Mouse (Mus musculus) megakaryocyte, embryonic 14.5 days (primary cell): ENCODE measurements at regions not wholly inside any gene's neighbourhood (a gene's known extent, or its start where the extent isn't known, plus 50 kb on each side); places are given as distances from the start of the nearest gene placed in this dataset.

Source experiments
- FLI1 ChIP-seq: IDR thresholded peaks from 2 replicates; pipeline ENCODE4 v1.6.1; 2012; ENCODE audit warnings: low read length, inconsistent platforms, mixed read lengths
- GATA1 ChIP-seq: IDR thresholded peaks from 3 replicates; pipeline ENCODE4 v1.6.1; 2012; ENCODE audit warnings: mixed read lengths, low read length, inconsistent platforms, borderline replicate concordance

DNA sequence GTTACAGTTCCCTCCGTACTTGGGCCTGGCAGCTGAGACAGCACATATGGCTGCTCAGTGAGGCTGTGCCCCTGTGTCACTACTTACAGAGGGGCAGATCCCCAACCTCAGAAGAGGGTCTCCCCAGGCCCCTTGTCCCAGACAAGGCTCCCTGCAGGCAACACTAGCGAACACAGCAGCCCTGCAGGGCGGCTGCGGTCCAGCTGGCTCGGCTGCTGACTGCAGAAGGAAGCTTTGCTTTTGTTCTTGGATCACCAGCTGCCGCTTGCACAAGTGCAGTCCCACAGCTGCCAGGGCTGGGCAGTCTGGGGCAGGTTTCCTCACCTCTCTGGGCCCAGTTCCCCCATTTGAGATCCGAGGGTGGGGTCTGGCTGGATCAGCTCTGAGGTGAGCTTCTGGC, 79.5 kb downstream of the Tpra1 start:
- TF ChIP-seq GATA1 (no peak), FLI1 (no peak)
